Mouse (Mus musculus): ENCODE data around the gene Pdcd7. TPM values are rescaled to one million over a fixed set of nuclear protein-coding genes. Genes with fewer than 3 reads are reported as not detected.

Pdcd7 gene
- polyA plus RNA-seq, 1 experiment from 2014 or later, result 13.1 TPM

DNA sequence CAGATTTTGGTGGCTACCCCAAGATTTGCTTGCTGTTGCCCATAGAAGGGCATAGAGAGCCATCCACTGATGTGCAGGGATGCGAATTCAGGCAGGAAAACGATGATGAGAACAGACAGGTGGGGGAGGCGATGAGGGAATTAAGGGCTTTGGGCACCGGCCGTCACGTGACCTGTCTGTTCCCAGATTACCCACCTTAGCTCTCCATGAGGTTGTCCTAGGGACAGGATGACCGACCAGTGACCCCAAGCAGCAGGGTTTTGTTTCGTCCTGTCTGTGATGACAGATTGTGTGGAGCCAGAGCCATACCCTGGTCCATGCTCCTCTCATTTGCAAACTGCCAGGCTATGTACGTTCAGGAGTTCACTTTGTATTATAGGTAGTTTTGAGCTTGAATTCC is 17.8 kb downstream of the Pdcd7 start:
- no peaks in the 10 kb centered on the region for H3K27me3 ChIP-seq (ENCODE audit: control insufficient read depth, insufficient read depth, low read length)
- H3K36me3 ChIP-seq (ENCODE audit: control insufficient read depth, insufficient read depth, low read length), result peaks cover 2% of the 10 kb centered on the region; the same call in 1 of the 2 replicates
- no peaks in the 10 kb centered on the region for H3K9me3 ChIP-seq (ENCODE audit: control insufficient read depth, low read length)
- no peak for ATAC-seq (replicated peaks; ENCODE audit: low FRiP score)
- 76% methylated on average over 9 of the region's 9 CpGs for WGBS
- H3K9ac ChIP-seq (ENCODE audit: low read length), result no peak overlapping the region
- no peak overlapping the region for H3K4me3 ChIP-seq (ENCODE audit: low read depth, low read length)
- no peaks in the 10 kb centered on the region for H3K4me1 ChIP-seq (replicated peaks; ENCODE audit: control insufficient read depth, insufficient read depth, low read length)
- no peak overlapping the region for H3K27ac ChIP-seq (ENCODE audit: low read depth, low read length)
- no peak for DNase-seq (ENCODE audit: low spot score)
- no peak overlapping the region for H3K4me2 ChIP-seq (ENCODE audit: low read depth, low read length, severe bottlenecking)

DNA sequence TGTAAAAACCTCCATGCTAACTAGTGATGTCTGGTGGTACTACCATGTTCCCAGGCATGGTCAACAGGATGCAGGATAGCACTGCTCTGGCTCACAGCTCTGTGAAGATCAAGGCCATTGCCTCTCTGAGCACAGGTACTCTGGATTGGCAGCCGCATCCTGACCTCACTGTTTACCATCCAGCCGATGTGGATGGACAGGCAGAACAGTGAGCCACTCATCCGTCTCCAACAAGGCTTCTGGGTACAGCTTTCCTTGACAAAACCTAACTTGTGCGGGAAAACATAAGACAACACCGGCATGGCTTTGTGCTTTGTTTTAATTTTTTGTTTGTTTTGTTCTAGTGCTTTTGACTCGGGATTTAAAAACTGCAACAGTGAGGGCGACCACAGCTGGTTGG is 19.8 kb downstream of the Pdcd7 start:
- no peaks in the 10 kb centered on the region for H3K27me3 ChIP-seq (ENCODE audit: control insufficient read depth, insufficient read depth, low read length)
- no peak for DNase-seq (ENCODE audit: low spot score)
- H3K4me3 ChIP-seq (ENCODE audit: low read depth, low read length), result no peak overlapping the region
- H3K9ac ChIP-seq (ENCODE audit: low read length), result no peak overlapping the region
- no peak overlapping the region for H3K4me2 ChIP-seq (ENCODE audit: low read depth, low read length, severe bottlenecking)
- H3K27ac ChIP-seq (ENCODE audit: low read depth, low read length), result no peak overlapping the region
- no peaks in the 10 kb centered on the region; the same call in 1 of the 2 replicates for H3K36me3 ChIP-seq (ENCODE audit: control insufficient read depth, insufficient read depth, low read length)
- no peaks in the 10 kb centered on the region for H3K9me3 ChIP-seq (ENCODE audit: control insufficient read depth, low read length)
- H3K4me1 ChIP-seq (replicated peaks; ENCODE audit: control insufficient read depth, insufficient read depth, low read length), result no peaks in the 10 kb centered on the region
- ATAC-seq (replicated peaks; ENCODE audit: low FRiP score), result no peak
- 94% methylated on average over 7 of the region's 7 CpGs for WGBS

DNA sequence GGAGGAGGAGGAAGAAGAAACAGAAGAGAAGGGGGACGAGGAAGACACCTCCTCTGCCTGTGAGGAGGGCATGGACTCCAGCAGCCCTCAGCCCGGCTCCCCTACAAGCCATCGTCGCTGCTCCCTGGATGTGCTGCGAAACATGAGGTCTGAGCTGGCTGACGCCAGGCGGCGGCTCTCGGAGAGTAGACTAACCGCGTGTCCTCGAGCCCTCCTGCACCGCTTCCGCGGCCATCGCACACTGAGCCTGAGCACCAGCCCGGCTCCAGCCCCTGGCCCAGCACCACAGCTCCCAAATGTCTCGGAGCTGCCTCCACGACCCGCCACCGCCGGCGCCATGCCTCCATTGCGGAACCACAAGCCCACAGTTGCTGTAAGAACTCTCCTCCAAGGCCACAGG is 25.9 kb downstream of the Pdcd7 start:
- H3K27me3 ChIP-seq (ENCODE audit: control insufficient read depth, insufficient read depth, low read length), result no peaks in the 10 kb centered on the region
- ATAC-seq (replicated peaks; ENCODE audit: low FRiP score) (no peak), DNase-seq (ENCODE audit: low spot score) (no peak)
- H3K36me3 ChIP-seq (ENCODE audit: control insufficient read depth, insufficient read depth, low read length), result no peaks in the 10 kb centered on the region; the same call in 1 of the 2 replicates
- WGBS, result 82% methylated on average over 24 of the region's 24 CpGs
- no peak overlapping the region for H3K9ac ChIP-seq (ENCODE audit: low read length)
- H3K4me1 ChIP-seq (replicated peaks; ENCODE audit: control insufficient read depth, insufficient read depth, low read length), result no peaks in the 10 kb centered on the region
- H3K9me3 ChIP-seq (ENCODE audit: control insufficient read depth, low read length), result no peaks in the 10 kb centered on the region
- H3K4me2 ChIP-seq (ENCODE audit: low read depth, low read length, severe bottlenecking), result no peak overlapping the region
- H3K27ac ChIP-seq (ENCODE audit: low read depth, low read length), result no peak overlapping the region
- H3K4me3 ChIP-seq (ENCODE audit: low read depth, low read length), result no peak overlapping the region

DNA sequence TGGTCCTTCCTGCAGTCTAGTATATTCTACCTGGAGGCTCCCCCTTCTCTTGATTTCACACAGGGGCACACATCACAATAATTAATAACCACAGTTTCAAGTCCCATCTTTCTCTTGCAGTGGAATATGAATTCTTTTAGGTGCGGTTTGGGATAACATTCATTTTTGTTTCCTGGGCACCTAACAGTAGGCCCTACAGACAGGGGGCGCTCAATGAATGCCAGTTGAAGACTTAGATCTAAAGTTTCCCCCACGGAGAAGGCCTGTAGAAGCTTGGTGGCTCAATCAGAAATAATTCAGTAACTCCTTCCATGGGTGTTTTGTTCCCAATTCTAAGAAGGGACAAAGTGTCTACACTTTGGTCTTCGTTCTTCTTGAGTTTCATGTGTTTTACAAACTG is 26.5 kb downstream of the Pdcd7 start:
- H3K9ac ChIP-seq (ENCODE audit: low read length), result no peak overlapping the region
- ATAC-seq (replicated peaks; ENCODE audit: low FRiP score) (no peak), DNase-seq (ENCODE audit: low spot score) (no peak)
- H3K36me3 ChIP-seq (ENCODE audit: control insufficient read depth, insufficient read depth, low read length), result no peaks in the 10 kb centered on the region; the same call in 1 of the 2 replicates
- H3K27me3 ChIP-seq (ENCODE audit: control insufficient read depth, insufficient read depth, low read length), result no peaks in the 10 kb centered on the region
- H3K4me2 ChIP-seq (ENCODE audit: low read depth, low read length, severe bottlenecking), result no peak overlapping the region
- H3K4me3 ChIP-seq (ENCODE audit: low read depth, low read length), result no peak overlapping the region
- no peaks in the 10 kb centered on the region for H3K4me1 ChIP-seq (replicated peaks; ENCODE audit: control insufficient read depth, insufficient read depth, low read length)
- H3K27ac ChIP-seq (ENCODE audit: low read depth, low read length), result no peak overlapping the region
- H3K9me3 ChIP-seq (ENCODE audit: control insufficient read depth, low read length), result no peaks in the 10 kb centered on the region
- 76% methylated on average over 4 of the region's 4 CpGs for WGBS

DNA sequence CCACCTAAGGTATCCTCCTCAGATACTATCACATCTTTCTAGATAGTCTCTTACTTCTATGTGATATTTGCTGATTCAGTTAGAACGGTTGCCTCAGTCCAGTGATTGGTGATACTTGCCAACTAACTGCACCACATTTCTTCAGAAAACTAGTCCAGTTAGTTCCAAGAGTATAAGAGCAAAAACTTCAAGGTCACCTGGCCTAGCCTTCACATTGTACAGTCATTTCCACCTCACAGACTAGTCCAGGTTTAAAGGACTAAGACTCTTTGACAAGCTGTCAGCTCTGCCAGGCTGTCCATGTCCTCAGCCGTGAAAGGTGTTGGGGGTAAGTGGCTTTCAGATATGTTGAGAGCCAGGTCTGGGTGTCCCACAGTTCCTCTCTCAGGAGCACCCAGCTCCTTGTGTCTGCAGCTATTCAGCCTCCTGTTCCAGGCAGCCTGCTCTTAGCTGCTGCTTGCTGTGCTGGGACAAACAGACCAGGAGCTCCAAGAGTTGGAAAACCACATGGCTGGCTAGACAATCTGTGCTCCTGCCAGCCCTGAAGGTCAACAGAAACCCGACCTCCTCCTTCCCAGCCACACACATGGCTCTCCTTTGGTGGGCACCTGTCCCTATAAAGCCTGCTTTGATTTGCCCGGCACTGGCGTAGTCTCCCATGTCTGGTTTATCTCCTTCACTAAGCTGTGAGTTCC is 28.7 kb downstream of the Pdcd7 start:
- no peak for ATAC-seq (replicated peaks; ENCODE audit: low FRiP score)
- no peaks in the 10 kb centered on the region for H3K27me3 ChIP-seq (ENCODE audit: control insufficient read depth, insufficient read depth, low read length)
- no peaks in the 10 kb centered on the region for H3K4me1 ChIP-seq (replicated peaks; ENCODE audit: control insufficient read depth, insufficient read depth, low read length)
- 84% methylated on average over 5 of the region's 5 CpGs for WGBS
- no peaks in the 10 kb centered on the region; the same call in 1 of the 2 replicates for H3K36me3 ChIP-seq (ENCODE audit: control insufficient read depth, insufficient read depth, low read length)
- no peak overlapping the region for H3K4me2 ChIP-seq (ENCODE audit: low read depth, low read length, severe bottlenecking)
- no peak overlapping the region for H3K27ac ChIP-seq (ENCODE audit: low read depth, low read length)
- H3K9me3 ChIP-seq (ENCODE audit: control insufficient read depth, low read length), result no peaks in the 10 kb centered on the region
- no peak overlapping the region for H3K4me3 ChIP-seq (ENCODE audit: low read depth, low read length)
- H3K9ac ChIP-seq (ENCODE audit: low read length), result no peak overlapping the region
- no peak for DNase-seq (ENCODE audit: low spot score)

DNA sequence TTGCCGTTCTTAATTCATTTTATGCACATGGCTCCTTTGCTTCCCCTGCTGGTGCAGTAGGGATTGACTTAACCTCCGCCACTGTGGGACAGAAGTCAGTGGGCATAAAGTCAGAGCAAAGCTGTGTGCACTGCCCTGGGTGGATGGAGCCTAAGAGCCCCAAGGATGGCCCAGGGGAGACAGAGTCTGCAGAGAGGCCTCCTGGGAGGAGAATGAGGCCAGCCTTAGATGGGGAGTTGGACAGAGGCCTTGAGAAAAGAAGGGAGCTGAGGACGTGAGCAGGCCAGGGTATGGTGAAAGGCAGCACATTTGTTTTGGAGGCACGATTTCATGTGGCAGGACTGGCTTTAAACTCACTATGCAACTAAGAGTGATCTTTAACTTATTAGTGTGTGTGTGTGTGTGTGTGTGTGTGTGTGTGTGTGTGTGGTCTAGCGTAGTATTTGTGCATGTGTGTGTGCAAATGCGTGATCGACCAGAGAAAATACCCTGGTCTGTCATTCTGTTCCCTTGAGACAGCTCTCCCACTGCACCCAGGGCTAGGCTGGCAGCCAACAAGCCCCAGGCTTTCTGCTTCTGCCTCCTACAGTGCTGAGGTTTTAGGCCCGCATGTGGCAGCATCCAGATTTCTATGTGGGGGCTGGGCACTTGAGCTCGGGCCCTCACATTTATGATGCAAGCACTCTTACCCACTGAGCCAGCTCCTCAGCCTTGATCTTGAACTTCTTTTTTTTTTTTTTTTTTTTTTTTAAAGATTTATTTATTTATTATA is 29.4 kb downstream of the Pdcd7 start:
- ATAC-seq (replicated peaks; ENCODE audit: low FRiP score), result no peak
- Histone ChIP-seq H3K27me3 (ENCODE audit: control insufficient read depth, insufficient read depth, low read length) (no peaks in the 10 kb centered on the region), H3K9ac (ENCODE audit: low read length) (no peak overlapping the region), H3K4me2 (ENCODE audit: low read depth, low read length, severe bottlenecking) (no peak overlapping the region), H3K9me3 (ENCODE audit: control insufficient read depth, low read length) (no peaks in the 10 kb centered on the region), H3K4me1 (replicated peaks; ENCODE audit: control insufficient read depth, insufficient read depth, low read length) (no peaks in the 10 kb centered on the region), H3K27ac (ENCODE audit: low read depth, low read length) (no peak overlapping the region), H3K4me3 (ENCODE audit: low read depth, low read length) (no peak overlapping the region), H3K36me3 (ENCODE audit: control insufficient read depth, insufficient read depth, low read length) (no peaks in the 10 kb centered on the region; the same call in 1 of the 2 replicates)
- DNase-seq (ENCODE audit: low spot score), result no peak
- WGBS, result 91% methylated on average over 9 of the region's 9 CpGs

DNA sequence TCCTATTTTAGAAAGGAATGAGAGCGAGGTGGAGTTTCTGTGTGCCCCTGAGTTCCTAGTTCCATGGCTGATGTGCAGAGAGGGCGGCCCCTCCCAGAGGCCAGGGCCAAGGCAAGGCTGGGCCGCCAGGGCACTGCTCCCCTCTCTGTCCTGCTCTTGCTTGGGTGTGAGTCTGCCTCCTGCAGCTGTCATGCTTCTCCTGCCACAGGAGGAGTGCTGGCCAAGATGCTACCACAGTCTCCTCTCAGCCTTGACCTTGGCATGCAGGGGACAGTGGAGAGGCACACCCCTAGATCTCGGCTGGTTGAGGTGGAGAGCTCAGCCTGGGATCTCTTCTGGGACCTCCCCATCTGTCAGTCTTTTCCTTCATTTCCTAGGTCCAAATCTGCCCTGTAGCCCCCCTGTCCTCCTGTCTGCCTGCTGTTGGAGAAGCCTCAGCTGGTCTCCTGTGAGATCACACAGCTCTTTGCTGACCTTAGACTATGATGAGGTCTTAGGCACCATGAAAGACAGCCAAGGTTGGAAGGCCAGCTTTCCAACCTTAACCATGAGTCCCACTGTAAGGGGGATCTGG is 35.2 kb downstream of the Pdcd7 start:
- Histone ChIP-seq H3K4me2 (ENCODE audit: low read depth, low read length, severe bottlenecking) (no peak overlapping the region), H3K27me3 (ENCODE audit: control insufficient read depth, insufficient read depth, low read length) (no peaks in the 10 kb centered on the region), H3K36me3 (ENCODE audit: control insufficient read depth, insufficient read depth, low read length) (no peaks in the 10 kb centered on the region), H3K27ac (ENCODE audit: low read depth, low read length) (no peak overlapping the region), H3K9ac (ENCODE audit: low read length) (no peak overlapping the region), H3K4me3 (ENCODE audit: low read depth, low read length) (no peak overlapping the region), H3K9me3 (ENCODE audit: control insufficient read depth, low read length) (no peaks in the 10 kb centered on the region), H3K4me1 (replicated peaks; ENCODE audit: control insufficient read depth, insufficient read depth, low read length) (no peaks in the 10 kb centered on the region)
- ATAC-seq (replicated peaks; ENCODE audit: low FRiP score) (no peak), DNase-seq (ENCODE audit: low spot score) (no peak)
- WGBS, result 84% methylated on average over 4 of the region's 4 CpGs

DNA sequence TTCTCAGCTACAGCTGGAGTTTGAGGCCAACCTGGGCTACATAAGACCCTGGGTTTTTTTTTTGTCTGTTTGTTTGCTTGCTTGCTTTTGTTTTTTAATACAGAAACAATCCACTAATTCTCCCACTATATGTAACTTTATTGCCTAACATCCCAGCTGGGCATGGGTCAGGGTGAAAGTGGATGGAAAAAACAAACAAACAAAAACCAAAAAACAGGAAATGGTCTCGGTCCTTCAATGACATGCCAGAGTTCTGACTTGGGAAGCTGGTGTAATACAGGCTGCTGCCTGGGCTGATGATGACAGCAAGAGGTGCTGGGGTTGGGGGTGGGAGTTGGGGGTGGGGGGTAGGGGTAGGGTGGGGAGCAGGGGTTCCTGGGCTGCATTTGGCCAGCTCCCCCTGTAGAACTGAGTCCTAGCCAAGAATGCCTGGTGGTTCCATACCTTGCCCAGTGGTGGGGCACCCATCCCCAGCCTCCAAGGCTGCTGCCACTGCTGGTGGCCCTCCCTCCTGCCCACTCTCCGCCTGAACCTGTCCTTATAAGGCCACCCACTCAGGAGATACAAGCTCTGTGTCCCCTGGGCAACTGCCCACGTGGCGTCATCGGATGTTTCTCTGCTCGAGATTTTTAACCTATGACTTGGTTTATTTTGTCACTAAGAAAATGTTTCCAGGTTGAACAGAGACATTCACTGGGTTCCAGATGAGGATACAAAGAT is 36.3 kb downstream of the Pdcd7 start:
- 73% methylated on average over 6 of the region's 6 CpGs for WGBS
- Histone ChIP-seq H3K27me3 (ENCODE audit: control insufficient read depth, insufficient read depth, low read length) (no peaks in the 10 kb centered on the region), H3K4me3 (ENCODE audit: low read depth, low read length) (no peak overlapping the region), H3K9me3 (ENCODE audit: control insufficient read depth, low read length) (no peaks in the 10 kb centered on the region), H3K4me1 (replicated peaks; ENCODE audit: control insufficient read depth, insufficient read depth, low read length) (0 out of 2 replicates have a peak, but pooled peaks cover 4% of the 10 kb centered on the region), H3K4me2 (ENCODE audit: low read depth, low read length, severe bottlenecking) (no peak overlapping the region), H3K9ac (ENCODE audit: low read length) (no peak overlapping the region), H3K27ac (ENCODE audit: low read depth, low read length) (no peak overlapping the region), H3K36me3 (ENCODE audit: control insufficient read depth, insufficient read depth, low read length) (no peaks in the 10 kb centered on the region)
- DNase-seq (ENCODE audit: low spot score), result no peak
- no peak for ATAC-seq (replicated peaks; ENCODE audit: low FRiP score)
